Mouse (Mus musculus) heart, embryonic 10.5 days (tissue): ENCODE measurements around the gene Tmem190. TPM values are rescaled to one million over a fixed set of nuclear protein-coding genes. Genes with fewer than 3 reads are reported as not detected.
"Not testable (repeated sequence)": the region's sequence is repeated elsewhere in the genome, so short reads cannot be mapped to it uniquely, and the experiment has no call there.

Experiments used
- DNase-seq: peaks from one replicate; pipeline ENCODE4 v3.0.0-alpha.2; 2017; ENCODE audit warnings: low spot score
- H3K27ac ChIP-seq: fragments of 300-500 bp; sonication (generic); 2 replicates; pipeline ENCODE4 v1.5.1; 2016; ENCODE audit warnings: mild to moderate bottlenecking
- H3K27me3 ChIP-seq: fragments of 300-500 bp; sonication (generic); 2 replicates; pipeline ENCODE4 v1.6.1; 2016; ENCODE audit warnings: mild to moderate bottlenecking; ENCODE audit not compliant: poor library complexity, insufficient read depth, severe bottlenecking
- H3K36me3 ChIP-seq: fragments of 300-500 bp; sonication (generic); 2 replicates; pipeline ENCODE4 v1.6.1; 2016; ENCODE audit warnings: mild to moderate bottlenecking, moderate library complexity
- H3K4me1 ChIP-seq: fragments of 300-500 bp; sonication (generic); 2 replicates; pipeline ENCODE4 v1.6.1; 2016; ENCODE audit warnings: mild to moderate bottlenecking
- H3K4me3 ChIP-seq: fragments of 300-500 bp; sonication (generic); 2 replicates; pipeline ENCODE4 v1.5.1; 2016; ENCODE audit warnings: mild to moderate bottlenecking, moderate library complexity
- H3K9me3 ChIP-seq: fragments of 300-500 bp; sonication (generic); 2 replicates; pipeline ENCODE4 v1.6.1; 2016; ENCODE audit warnings: mild to moderate bottlenecking, moderate library complexity
- WGBS: fragments of 180-500 bp; shearing (Covaris S2); methylation state at CpG from one replicate; pipeline ENCODE4 v1.1.7; 2016; 5-methylcytosine and 5-hydroxymethylcytosine counted together
- polyA plus RNA-seq: library from polyadenylated mRNA; unstranded; fragments of >200 nt; fragmentation: Nextera tagmentation; extraction: Ambion mirVana; gene quantifications from 2 replicates; pipeline ENCODE4 v1.2.1, GENCODE M21; 2016

Gene Tmem190
- polyA plus RNA-seq, 1 experiment from 2014 or later = 0.34 TPM

DNA sequence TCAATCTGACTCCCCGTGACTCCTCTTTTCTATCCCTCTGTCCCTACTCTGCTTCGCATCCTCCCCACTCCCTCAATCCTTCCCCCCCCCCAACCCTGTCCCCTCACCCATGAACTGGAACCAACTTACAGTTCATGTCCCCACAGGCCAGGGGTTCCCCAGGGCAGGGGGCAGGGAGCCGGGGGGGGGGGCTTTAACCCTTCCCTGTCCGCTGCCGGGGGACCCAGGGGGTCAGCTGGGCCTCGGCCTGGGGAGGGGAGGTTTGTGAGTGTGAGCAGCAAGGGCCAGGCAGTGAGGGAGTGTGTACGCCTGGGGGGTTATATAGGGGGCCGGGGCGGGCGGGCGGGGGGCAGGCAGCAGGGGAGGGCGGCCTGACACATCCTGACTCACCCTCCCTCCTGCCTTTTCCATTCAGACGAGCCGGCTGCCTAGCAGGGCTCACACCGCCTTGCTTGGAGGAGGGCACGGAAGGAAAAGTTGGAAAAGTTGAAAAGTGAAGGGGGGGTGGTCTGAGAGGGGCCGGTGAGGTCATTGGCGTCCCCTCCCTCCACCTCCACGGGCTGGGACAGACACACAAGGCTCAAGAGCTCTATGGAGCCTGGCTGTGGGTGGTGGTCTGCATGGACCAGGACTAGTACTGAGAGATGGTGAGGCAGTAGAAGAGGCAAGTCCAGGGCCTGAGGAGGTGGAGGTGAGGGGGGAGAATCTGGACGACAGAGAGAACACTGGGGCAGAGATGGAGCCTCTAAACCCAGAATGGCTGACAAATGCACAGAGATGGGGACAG, 4.7 kb upstream of the Tmem190 start:
- Histone ChIP-seq H3K27me3 (peaks cover 95% of the 10 kb centered on the region), H3K4me3 (peak overlapping the region; percentile 24; the same call in 1 of the 2 replicates), H3K27ac (no peak overlapping the region), H3K36me3 (no peaks in the 10 kb centered on the region), H3K4me1 (peaks cover 40% of the 10 kb centered on the region), H3K9me3 (no peaks in the 10 kb centered on the region; the same call in 1 of the 2 replicates)
- DNase-seq = no peak
- 3% methylated on average over 20 of the region's 20 CpGs for WGBS

DNA sequence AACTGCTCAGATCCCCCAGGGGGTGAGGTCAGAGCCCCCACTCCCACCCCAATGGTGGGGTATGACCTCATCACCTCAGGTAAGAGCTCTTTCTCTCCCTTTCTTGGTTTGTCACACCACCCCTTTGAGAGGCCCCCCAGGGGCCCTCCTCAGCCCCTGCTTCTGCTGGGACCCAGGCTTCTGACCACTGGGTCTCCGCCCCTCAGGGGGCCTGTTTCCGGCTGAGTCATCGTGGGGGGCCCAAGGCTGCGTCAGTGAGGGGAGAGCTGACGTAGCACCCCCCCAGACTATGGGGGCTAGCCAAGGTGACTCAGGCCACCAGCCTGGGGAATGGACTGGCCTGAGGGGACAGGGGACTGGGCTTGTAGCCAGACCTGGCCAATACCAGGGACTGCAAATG, 2.8 kb upstream of the Tmem190 start:
- H3K36me3 ChIP-seq = no peaks in the 10 kb centered on the region
- no peak for DNase-seq
- WGBS = 38% methylated on average over 5 of the region's 5 CpGs
- H3K4me3 ChIP-seq = no peak overlapping the region
- H3K4me1 ChIP-seq = peaks cover 40% of the 10 kb centered on the region
- H3K27me3 ChIP-seq = peaks cover 90% of the 10 kb centered on the region
- H3K27ac ChIP-seq = no peak overlapping the region
- H3K9me3 ChIP-seq = no peaks in the 10 kb centered on the region; the same call in 1 of the 2 replicates

DNA sequence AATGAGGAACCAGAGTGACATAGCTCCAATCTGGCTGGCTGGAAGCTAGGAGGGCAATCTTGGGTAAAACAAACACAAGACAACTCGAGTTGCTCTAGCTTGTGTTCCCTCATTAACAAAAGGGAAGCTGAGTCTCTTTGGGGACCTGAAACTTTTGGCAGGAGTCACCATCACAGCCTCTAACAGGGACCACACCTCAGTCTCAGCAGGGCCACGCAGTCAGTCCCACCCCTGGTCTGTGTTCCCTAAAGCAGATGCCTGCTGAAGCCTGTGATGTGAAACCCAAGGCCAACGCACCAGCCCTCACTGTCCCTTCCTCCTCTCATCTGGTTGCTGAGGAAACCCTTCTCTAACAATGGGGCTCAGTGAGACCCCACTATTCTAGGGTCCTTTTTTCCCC, 607 bp upstream of the Tmem190 start:
- WGBS = 40% methylated on average over 3 of the region's 3 CpGs

DNA sequence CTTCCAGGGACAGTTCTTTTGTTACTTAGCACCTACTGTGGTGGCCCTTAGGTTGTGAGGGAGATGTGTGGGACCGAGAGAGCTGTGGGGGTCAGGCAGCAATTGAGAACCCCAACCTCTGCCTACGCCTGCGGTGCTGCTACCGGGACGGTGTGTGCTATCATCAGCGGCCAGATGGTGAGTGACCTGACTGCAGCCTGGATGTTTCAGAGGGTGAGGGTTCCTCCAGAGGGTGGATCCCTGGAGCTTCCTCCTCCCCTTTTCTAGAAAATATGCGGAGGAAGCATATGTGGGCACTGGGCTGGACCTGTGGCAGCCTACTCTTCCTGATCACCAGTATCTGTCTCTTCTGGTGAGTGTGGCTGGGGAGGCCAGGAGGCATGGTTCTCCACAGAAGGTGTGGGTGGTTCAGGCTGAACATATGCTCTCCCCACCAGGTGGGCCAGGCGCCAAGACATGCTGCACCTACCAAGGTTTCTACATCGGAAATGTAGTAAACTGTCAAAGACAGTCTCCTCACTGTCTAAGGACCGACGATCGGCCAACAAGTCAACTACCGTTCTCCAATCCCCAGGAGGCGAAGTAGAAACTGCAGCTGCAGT, 1.0 kb downstream of the Tmem190 start:
- Histone ChIP-seq H3K4me1 (peaks cover 21% of the 10 kb centered on the region), H3K9me3 (no peaks in the 10 kb centered on the region; the same call in 1 of the 2 replicates), H3K27ac (no peak overlapping the region), H3K27me3 (peaks cover 54% of the 10 kb centered on the region), H3K4me3 (no peak overlapping the region), H3K36me3 (no peaks in the 10 kb centered on the region)
- 66% methylated on average over 14 of the region's 14 CpGs for WGBS
- no peak for DNase-seq

More for the DNA sequence above, 607 bp upstream of the Tmem190 start:
- Histone ChIP-seq H3K4me1 (peaks cover 34% of the 10 kb centered on the region), H3K36me3 (no peaks in the 10 kb centered on the region), H3K27me3 (peaks cover 68% of the 10 kb centered on the region), H3K4me3 (no peak overlapping the region), H3K27ac (no peak overlapping the region), H3K9me3 (no peaks in the 10 kb centered on the region; the same call in 1 of the 2 replicates)
- DNase-seq = no peak

DNA sequence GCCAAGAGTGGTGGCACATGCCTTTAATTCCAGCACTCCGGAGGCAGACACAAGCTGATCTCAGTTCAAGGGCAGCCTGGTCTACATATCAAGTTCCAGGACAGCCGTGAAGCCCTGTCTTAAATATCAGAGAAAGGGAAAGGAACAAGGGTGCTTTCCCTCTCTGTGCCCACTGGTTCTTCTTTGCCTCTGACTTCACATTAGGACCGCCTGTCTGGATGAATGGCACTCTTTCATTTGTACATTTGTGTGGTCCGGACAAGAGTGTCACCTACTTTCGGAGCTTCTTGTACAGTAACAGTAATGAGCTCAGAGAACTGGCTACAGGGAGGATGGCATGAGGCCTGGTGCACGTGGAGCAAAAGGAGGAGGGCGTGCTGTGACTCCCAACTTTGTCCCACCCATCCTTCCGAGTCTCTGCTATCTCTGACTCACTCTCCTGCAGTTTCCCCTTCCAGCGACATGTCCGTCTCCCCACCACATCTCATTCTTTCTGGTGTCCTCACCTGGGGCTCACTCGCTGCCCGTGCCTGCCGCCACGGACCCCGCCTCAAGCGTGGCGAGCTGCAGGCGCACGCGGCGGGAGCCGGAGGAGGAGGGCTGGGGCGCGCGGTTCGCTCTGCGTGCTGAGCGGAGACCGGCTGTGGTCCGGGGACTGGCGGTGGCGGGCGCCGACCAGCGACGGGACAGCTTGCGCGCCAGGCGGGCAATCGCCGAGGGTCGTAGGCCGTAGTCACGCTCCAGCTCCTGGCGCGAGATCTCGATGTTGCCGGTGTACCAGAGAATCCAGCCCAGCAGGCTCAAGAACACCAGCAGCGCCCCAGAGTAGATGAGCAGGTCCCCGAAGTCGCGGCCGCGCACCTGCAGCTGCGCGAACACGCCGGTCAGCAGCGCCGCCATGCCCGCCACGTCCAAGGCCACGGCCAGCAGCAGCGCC, 6.0 kb downstream of the Tmem190 start:
- H3K27me3 ChIP-seq = peaks cover 13% of the 10 kb centered on the region; the same call in 1 of the 2 replicates
- peak overlapping the region; percentile 92 for H3K27ac ChIP-seq
- H3K9me3 ChIP-seq = no peaks in the 10 kb centered on the region
- 2% methylated on average over 64 of the region's 64 CpGs for WGBS
- DNase-seq = peak; percentile 90
- H3K4me1 ChIP-seq = peaks cover 8% of the 10 kb centered on the region
- peak overlapping the region; percentile 72 for H3K4me3 ChIP-seq
- H3K36me3 ChIP-seq = peaks cover 4% of the 10 kb centered on the region

DNA sequence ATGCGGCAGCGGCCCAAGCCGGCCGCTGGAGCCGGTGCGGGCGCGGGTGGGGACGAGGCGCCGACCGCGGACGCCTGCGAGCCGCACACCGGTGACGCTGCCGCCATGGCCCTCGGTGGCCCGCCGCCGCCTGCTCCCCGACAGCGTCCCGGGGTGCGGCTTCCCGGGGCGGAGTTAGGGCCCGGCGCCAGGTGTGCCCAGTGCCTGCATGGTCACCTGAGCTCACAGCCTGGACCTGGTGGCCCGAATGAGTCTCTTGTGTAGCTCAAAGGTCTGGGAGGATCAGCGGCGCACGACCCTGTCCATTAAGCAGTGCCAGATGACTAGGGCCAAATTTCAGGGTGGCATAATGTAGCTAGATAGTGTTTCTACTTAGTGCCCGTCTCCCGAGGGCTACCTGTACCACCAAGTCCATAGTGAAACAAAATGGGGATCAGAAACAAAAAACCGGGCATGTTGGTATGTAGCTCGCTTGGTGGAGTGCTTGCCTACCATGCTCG, 6.7 kb downstream of the Tmem190 start, which contains the start of gene Tmem238:
Tmem238 (minus strand) TSS at position 221 of the 500 bp plus-strand sequence.
- 9% methylated on average over 40 of the region's 40 CpGs for WGBS
- peaks cover 11% of the 10 kb centered on the region; the same call in 1 of the 2 replicates for H3K27me3 ChIP-seq
- H3K4me1 ChIP-seq = peaks cover 15% of the 10 kb centered on the region
- no peaks in the 10 kb centered on the region for H3K9me3 ChIP-seq
- peaks cover 11% of the 10 kb centered on the region for H3K36me3 ChIP-seq
- peak within 1 kb of the TSS; percentile 92 for H3K27ac ChIP-seq
- no peak for DNase-seq
- H3K4me3 ChIP-seq = peak within 1 kb of the TSS; percentile 72

DNA sequence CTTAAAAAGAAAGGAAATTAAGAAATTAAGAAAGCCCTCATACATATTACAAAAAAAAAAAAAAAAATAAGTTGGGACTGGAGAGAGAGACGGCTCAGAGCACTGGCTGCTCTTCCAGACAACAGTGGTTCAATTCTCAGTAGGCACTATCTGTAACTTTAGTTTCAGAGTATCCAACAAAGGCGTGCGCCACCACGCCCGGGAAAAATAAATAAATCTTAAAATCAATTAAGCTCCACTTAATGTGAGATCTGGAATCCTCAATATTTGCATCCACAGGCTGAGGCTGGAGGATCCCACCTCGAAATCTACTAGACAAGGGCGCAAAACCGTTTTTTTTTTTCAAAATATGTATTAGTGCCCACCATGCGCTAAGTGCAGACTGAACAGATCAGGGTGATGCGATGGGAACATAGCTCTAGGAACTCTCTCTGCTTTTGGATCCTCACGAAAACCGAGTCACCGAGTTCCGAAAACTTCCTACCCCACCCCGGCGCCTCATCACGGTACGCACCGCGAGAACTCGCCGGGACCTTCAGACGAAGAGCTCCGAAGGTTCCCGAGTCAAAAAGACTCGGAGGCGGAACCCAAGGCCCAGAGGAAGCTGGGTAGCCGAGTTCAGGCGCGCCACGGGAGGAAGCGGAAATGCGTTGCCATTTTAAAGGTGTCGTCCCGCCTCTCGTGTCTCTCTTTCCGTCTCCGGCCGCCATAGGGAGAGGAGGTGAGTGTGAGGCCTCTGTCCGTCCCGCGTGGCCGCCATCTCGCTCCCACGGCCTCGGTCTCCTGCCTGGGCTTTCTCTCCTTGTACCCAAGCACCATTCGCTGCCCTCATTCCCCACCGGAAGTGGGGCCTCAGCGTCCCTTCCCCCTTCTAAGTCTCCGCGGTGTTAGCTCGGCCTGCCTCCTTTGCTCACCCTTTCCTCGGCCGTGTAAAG, 9.8 kb downstream of the Tmem190 start, which contains the start of gene Rpl28:
Rpl28 (plus strand) TSS at position 597 of the 935 bp plus-strand sequence.
- Histone ChIP-seq H3K27me3 (peaks cover 11% of the 10 kb centered on the region; the same call in 1 of the 2 replicates), H3K27ac (peak within 1 kb of the TSS; percentile 98), H3K4me3 (peak within 1 kb of the TSS; percentile 91), H3K4me1 (peaks cover 15% of the 10 kb centered on the region), H3K36me3 (peaks cover 40% of the 10 kb centered on the region), H3K9me3 (no peaks in the 10 kb centered on the region)
- WGBS = 2% methylated on average over 54 of the region's 54 CpGs
- DNase-seq = peak; percentile 99

DNA sequence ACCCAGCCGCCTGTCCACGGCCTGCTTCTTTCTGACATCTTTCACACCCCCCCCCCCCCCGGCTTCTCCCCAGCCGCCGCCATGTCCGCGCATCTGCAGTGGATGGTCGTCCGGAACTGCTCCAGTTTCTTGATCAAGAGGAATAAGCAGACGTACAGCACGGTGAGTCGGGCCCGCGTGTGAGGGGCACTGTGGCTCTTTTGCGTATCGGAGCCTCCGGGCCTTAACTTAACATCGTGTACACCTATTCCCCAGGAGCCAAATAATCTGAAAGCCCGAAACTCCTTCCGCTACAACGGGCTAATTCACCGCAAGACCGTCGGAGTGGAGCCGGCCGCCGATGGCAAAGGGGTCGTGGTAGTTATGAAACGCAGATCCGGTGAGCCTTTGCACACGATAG, 10.5 kb downstream of the Tmem190 start:
- DNase-seq, H3K9me3 ChIP-seq, H3K27me3 ChIP-seq: not testable (repeated sequence)
- peak overlapping the region; percentile 91 for H3K4me3 ChIP-seq
- H3K27ac ChIP-seq = peak overlapping the region; percentile 98
- peaks cover 15% of the 10 kb centered on the region for H3K4me1 ChIP-seq
- peaks cover 43% of the 10 kb centered on the region for H3K36me3 ChIP-seq
- WGBS = 1% methylated on average over 31 of the region's 31 CpGs

DNA sequence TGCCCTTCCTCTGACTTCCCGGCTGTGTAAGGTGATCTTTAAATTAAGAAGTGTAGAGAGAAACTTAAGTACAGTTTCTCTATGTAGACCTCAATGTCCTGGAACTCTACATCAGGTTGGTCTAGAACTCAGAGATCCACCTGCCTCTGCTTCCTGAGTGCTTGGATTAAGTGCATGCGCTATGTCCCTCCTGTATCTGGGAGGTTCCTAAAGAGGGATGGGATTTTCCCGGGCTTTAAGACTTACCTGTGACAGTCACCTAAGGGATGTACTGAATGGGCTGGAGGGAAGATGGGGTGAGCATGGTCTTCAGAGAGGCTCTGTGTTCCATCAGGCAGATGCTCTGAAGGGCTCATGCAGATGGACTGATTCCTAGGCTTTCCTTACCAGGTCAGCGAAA, 10.9 kb downstream of the Tmem190 start:
- Histone ChIP-seq H3K4me3 (peak overlapping the region; percentile 91), H3K27ac (peak overlapping the region; percentile 98), H3K36me3 (peaks cover 43% of the 10 kb centered on the region), H3K4me1 (peaks cover 15% of the 10 kb centered on the region), H3K9me3 (no peaks in the 10 kb centered on the region), H3K27me3 (peaks cover 9% of the 10 kb centered on the region; the same call in 1 of the 2 replicates)
- no peak for DNase-seq
- WGBS = 39% methylated on average over 4 of the region's 4 CpGs

DNA sequence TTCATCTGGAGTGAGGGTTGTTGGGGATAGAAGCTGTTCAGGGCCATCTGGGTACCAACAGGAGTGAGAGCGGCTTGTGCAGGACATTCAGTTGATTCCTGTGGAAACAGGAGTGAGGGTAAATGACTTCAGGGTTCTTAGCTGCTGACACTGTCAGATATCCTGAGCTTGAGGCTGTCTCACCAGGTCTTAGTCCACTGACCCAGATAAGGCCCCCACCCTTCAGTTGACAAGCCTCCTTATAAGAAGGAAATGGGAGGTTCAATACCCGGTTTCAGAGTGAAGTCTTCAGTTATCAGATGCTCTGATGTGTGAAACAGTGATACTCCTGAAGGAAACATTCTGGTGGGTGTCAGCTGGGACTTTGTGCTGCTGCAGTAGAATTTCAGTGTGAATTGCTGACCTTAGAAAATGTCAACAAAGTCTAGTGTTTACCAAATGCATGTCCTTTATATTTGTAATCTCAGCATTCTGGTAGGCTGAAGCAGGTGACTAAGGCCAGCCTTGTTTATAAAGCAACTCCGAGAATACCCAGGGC, 12.0 kb downstream of the Tmem190 start:
- H3K4me1 ChIP-seq = peaks cover 8% of the 10 kb centered on the region
- WGBS = 79% methylated on average over 3 of the region's 3 CpGs
- peaks cover 5% of the 10 kb centered on the region; the same call in 1 of the 2 replicates for H3K27me3 ChIP-seq
- no peaks in the 10 kb centered on the region for H3K9me3 ChIP-seq
- H3K27ac ChIP-seq = no peak overlapping the region
- DNase-seq = no peak
- H3K36me3 ChIP-seq = peaks cover 43% of the 10 kb centered on the region
- H3K4me3 ChIP-seq = 0 out of 2 replicates have a peak overlapping the region, but pooled peaks have one; percentile 91

DNA sequence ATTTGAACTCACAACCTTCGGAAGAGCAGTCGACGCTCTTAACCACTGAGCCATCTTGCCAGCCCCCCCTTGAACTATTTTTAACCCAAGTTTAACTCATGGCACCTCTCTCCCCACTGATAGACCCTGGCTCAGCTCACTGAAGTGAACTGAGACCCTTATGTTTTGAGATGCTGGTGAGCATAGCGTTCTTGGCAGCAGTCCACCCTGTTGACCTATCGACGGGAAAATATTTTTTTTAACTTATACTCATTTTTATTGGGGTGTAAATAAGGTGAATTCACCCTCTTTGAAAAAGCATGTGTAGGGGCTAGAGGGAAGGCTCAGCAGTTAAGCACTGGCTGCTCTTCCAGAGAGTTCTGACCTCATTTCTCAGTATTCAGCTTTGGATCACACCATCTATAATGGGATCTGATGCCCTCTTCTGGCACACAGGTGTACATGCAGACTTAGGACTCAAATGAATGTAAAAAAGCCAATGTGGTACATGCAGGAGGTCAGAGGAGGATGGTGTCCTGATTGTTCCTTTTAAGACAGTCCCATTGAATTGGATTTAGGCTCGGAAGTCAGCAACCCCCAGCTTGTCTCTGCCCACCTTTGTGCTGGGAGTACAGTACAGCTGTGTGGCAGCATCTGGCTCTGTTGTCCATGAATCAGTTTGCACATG, 13.2 kb downstream of the Tmem190 start:
- no peak for DNase-seq
- H3K9me3 ChIP-seq = no peaks in the 10 kb centered on the region
- H3K36me3 ChIP-seq = peaks cover 43% of the 10 kb centered on the region
- peaks cover 8% of the 10 kb centered on the region for H3K4me1 ChIP-seq
- WGBS = 80% methylated on average over 7 of the region's 7 CpGs
- H3K4me3 ChIP-seq = no peak overlapping the region
- no peak overlapping the region for H3K27ac ChIP-seq
- H3K27me3 ChIP-seq = no peaks in the 10 kb centered on the region
